Mouse (Mus musculus) hematopoietic multipotent progenitor cell, adult 10-12 weeks (in vitro differentiated cells): ENCODE data around the gene Gm3238. TPM values are rescaled to one million over a fixed set of nuclear protein-coding genes. Genes with fewer than 3 reads are reported as not detected.

Experiments
- polyA plus RNA-seq: library from polyadenylated mRNA; stranded (reverse); fragments of >175 nt; gene quantifications from 2 replicates; pipeline ENCODE4 v1.2.3, GENCODE M21; 2012; ENCODE audit warnings: low replicate concordance

Gm3238 gene
- polyA plus RNA-seq: not detected in 2 replicates

GRCm38 (mm10) chr10:77771225-77771624 is at the start of gene Gm3238:
Gene Gm3238, minus strand, starts transcription at chr10:77771325.

GRCm38 (mm10) chr10:77814382-77814781 is 43.3 kb upstream of the Gm3238 start, which contains the start of gene Gm2696:
Gene Gm2696, plus strand, starts transcription at chr10:77814682.

GRCm38 (mm10) chr10:77811743-77812142 is 40.6 kb upstream of the Gm3238 start, which contains the start of gene Gm9507:
Gene Gm9507, minus strand, starts transcription at chr10:77811843.

GRCm38 (mm10) chr10:77798921-77799508 is 27.9 kb upstream of the Gm3238 start, which contains the start of gene Gm19668:
Gene Gm19668, minus strand, starts transcription at chr10:77799133.

GRCm38 (mm10) chr10:77794976-77795375 is 23.9 kb upstream of the Gm3238 start, which contains the start of gene Gm9639:
Gene Gm9639, minus strand, starts transcription at chr10:77795076.

GRCm38 (mm10) chr10:77787876-77788275 is 16.8 kb upstream of the Gm3238 start, which contains the start of gene Gm7137:
Gene Gm7137, minus strand, starts transcription at chr10:77788200.

GRCm38 (mm10) chr10:77782442-77782841 is 11.3 kb upstream of the Gm3238 start, which contains the start of gene Gm3250:
Gene Gm3250, minus strand, starts transcription at chr10:77782542.

GRCm38 (mm10) chr10:77776844-77777243 is 5.7 kb upstream of the Gm3238 start, which contains the start of gene Gm7138:
Gene Gm7138, minus strand, starts transcription at chr10:77776944.

GRCm38 (mm10) chr10:77759582-77759981 is 11.5 kb downstream of the Gm3238 start, which contains the start of gene Gm3233:
Gene Gm3233, minus strand, starts transcription at chr10:77759682.

GRCm38 (mm10) chr10:77751254-77751653 is 19.9 kb downstream of the Gm3238 start, which contains the start of gene Gm9736:
Gene Gm9736, minus strand, starts transcription at chr10:77751354.

GRCm38 (mm10) chr10:77741924-77742688 is 29.0 kb downstream of the Gm3238 start, which contains the start of gene Gm18596:
Gene Gm18596, minus strand, starts transcription at chr10:77742638.

GRCm38 (mm10) chr10:77726186-77726585 is 44.9 kb downstream of the Gm3238 start, which contains the start of gene Gm10100:
Gene Gm10100, plus strand, starts transcription at chr10:77726486.

Other genes starting within 250 kb of the Gm3238 start
- 51.4 and 121 TPM in 2 replicates for gene Itgb2, start 241.1 kb downstream of the Gm3238 start, polyA plus RNA-seq
- gene Pttg1ip, start 189.6 kb downstream of the Gm3238 start, polyA plus RNA-seq: 59.7 and 100 TPM in 2 replicates
- gene Sumo3, start 165.2 kb downstream of the Gm3238 start, polyA plus RNA-seq: 41.8 and 68.8 TPM in 2 replicates
- gene Gm49325, start 165.1 kb downstream of the Gm3238 start, polyA plus RNA-seq: not detected in 2 replicates
- 22.2 and 40.4 TPM in 2 replicates for gene Ube2g2, start 149.1 kb downstream of the Gm3238 start, polyA plus RNA-seq
- gene Tspear, start 84.8 kb downstream of the Gm3238 start, polyA plus RNA-seq: 0.80 and 1.4 TPM in 2 replicates
- not detected in 2 replicates for gene Gm19402, start 80.6 kb downstream of the Gm3238 start, polyA plus RNA-seq
- not detected in 2 replicates for gene Gm9508, start 74.1 kb downstream of the Gm3238 start, polyA plus RNA-seq
- gene Gm10272, start 64.7 kb downstream of the Gm3238 start, polyA plus RNA-seq: not detected in 2 replicates
- not detected in 2 replicates for gene Gm10024, start 59.9 kb downstream of the Gm3238 start, polyA plus RNA-seq
- not detected in 2 replicates for gene Gm10142, start 55.5 kb downstream of the Gm3238 start, polyA plus RNA-seq
- not detected in 2 replicates for gene Krtap12-1, start 50.7 kb downstream of the Gm3238 start, polyA plus RNA-seq
- gene Gm10100, start 44.8 kb downstream of the Gm3238 start, polyA plus RNA-seq: not detected in 2 replicates
- not detected in 2 replicates for gene Gm18596, start 28.7 kb downstream of the Gm3238 start, polyA plus RNA-seq
- not detected in 2 replicates for gene Gm9736, start 20.0 kb downstream of the Gm3238 start, polyA plus RNA-seq
- not detected in 2 replicates for gene Gm3233, start 11.6 kb downstream of the Gm3238 start, polyA plus RNA-seq
- not detected in 2 replicates for gene Gm7138, start 5.6 kb upstream of the Gm3238 start, polyA plus RNA-seq
- gene Gm3250, start 11.2 kb upstream of the Gm3238 start, polyA plus RNA-seq: not detected in 2 replicates
- not detected in 2 replicates for gene Gm7137, start 16.9 kb upstream of the Gm3238 start, polyA plus RNA-seq
- not detected in 2 replicates for gene Gm9639, start 23.8 kb upstream of the Gm3238 start, polyA plus RNA-seq
- not detected in 2 replicates for gene Gm19668, start 27.8 kb upstream of the Gm3238 start, polyA plus RNA-seq
- gene Gm9507, start 40.5 kb upstream of the Gm3238 start, polyA plus RNA-seq: not detected in 2 replicates
- gene Gm2696, start 43.4 kb upstream of the Gm3238 start, polyA plus RNA-seq: not detected in 2 replicates
- gene Krtap10-4, start 55.8 kb upstream of the Gm3238 start, polyA plus RNA-seq: not detected in 2 replicates
- not detected in 2 replicates for gene Krtap10-10, start 64.6 kb upstream of the Gm3238 start, polyA plus RNA-seq
- gene Gm36176, start 75.5 kb upstream of the Gm3238 start, polyA plus RNA-seq: not detected in 2 replicates
- gene Gm10318, start 81.5 kb upstream of the Gm3238 start, polyA plus RNA-seq: not detected in 2 replicates
- gene Gm3285, start 90.7 kb upstream of the Gm3238 start, polyA plus RNA-seq: not detected in 2 replicates
- gene Lrrc3, start 131.2 kb upstream of the Gm3238 start, polyA plus RNA-seq: 0.25 and 0.51 TPM in 2 replicates
- gene Trpm2, start 199.2 kb upstream of the Gm3238 start, polyA plus RNA-seq: 16.4 and 23.4 TPM in 2 replicates
- 25.5 and 26.2 TPM in 2 replicates for gene 1810043G02Rik, start 207.2 kb upstream of the Gm3238 start, polyA plus RNA-seq
- 39.0 and 77.3 TPM in 2 replicates for gene Pfkl, start 238.8 kb upstream of the Gm3238 start, polyA plus RNA-seq